Mouse (Mus musculus) myocyte (in vitro differentiated cells): ENCODE measurements around the gene Trim67. TPM values are rescaled to one million over a fixed set of nuclear protein-coding genes. Genes with fewer than 3 reads are reported as not detected.
"Not testable (repeated sequence)": the region's sequence is repeated elsewhere in the genome, so short reads cannot be mapped to it uniquely, and the experiment has no call there.

Experiments
- H3K27me3 ChIP-seq: one replicate; pipeline ENCODE4 v1.6.1; 2011; ENCODE audit not compliant: control insufficient read depth, insufficient read depth, insufficient read length
- H3K36me3 ChIP-seq: one replicate; pipeline ENCODE4 v1.6.1; 2011; ENCODE audit not compliant: control insufficient read depth, insufficient read depth
- H3K4me2 ChIP-seq: one replicate; pipeline ENCODE4 v1.6.1; 2011; ENCODE audit warnings: low read depth, control low read depth
- H3K4me3 ChIP-seq: one replicate; pipeline ENCODE4 v1.5.1; 2011; ENCODE audit warnings: mild to moderate bottlenecking, control low read depth, moderate library complexity
- H3K79me2 ChIP-seq: one replicate; pipeline ENCODE4 v1.6.1; 2011; ENCODE audit not compliant: control insufficient read depth, insufficient read depth
- H3ac ChIP-seq: one replicate; pipeline ENCODE4 v1.6.1; 2011; ENCODE audit not compliant: control insufficient read depth, insufficient read length
- CEBPB ChIP-seq: IDR thresholded peaks from 2 replicates; pipeline ENCODE4 v1.6.1; 2011; ENCODE audit warnings: mild to moderate bottlenecking, moderate library complexity; ENCODE audit not compliant: poor library complexity, insufficient read depth, severe bottlenecking
- E2F4 ChIP-seq: IDR thresholded peaks from one replicate; pipeline ENCODE4 v1.6.1; 2011; ENCODE audit warnings: mild to moderate bottlenecking, control low read depth, moderate library complexity; ENCODE audit not compliant: insufficient read depth
- MAX ChIP-seq: IDR thresholded peaks from one replicate; pipeline ENCODE4 v1.6.1; 2011; ENCODE audit warnings: low read depth, mild to moderate bottlenecking, control low read depth
- MYOD1 ChIP-seq, 3 experiments: IDR thresholded peaks; one replicate each; pipeline ENCODE4 v1.6.1; 2011; ENCODE audit warnings: control low read depth in 2 of 3, low read depth in 2 of 3, mild to moderate bottlenecking in 2 of 3, moderate library complexity in 1 of 3; ENCODE audit not compliant: insufficient read length in 2 of 3, control insufficient read depth in 1 of 3
- MYOG ChIP-seq, 3 experiments: IDR thresholded peaks; one replicate each; pipeline ENCODE4 v1.6.1; 2011; ENCODE audit warnings: control low read depth in 2 of 3, low read depth in 2 of 3, mild to moderate bottlenecking in 2 of 3; ENCODE audit not compliant: insufficient read length in 2 of 3, control insufficient read depth in 1 of 3, insufficient read depth in 1 of 3
- POLR2A ChIP-seq: IDR thresholded peaks from one replicate; pipeline ENCODE4 v1.6.1; 2011; ENCODE audit warnings: low read depth, mild to moderate bottlenecking, control low read depth, moderate library complexity; ENCODE audit not compliant: insufficient read length
- POLR2AphosphoS2 ChIP-seq: IDR thresholded peaks from one replicate; pipeline ENCODE4 v1.6.1; 2011; ENCODE audit warnings: low read depth, control low read depth; ENCODE audit not compliant: insufficient read length
- REST ChIP-seq: IDR thresholded peaks from one replicate; pipeline ENCODE4 v1.6.1; 2011; ENCODE audit warnings: mild to moderate bottlenecking, control low read depth, moderate library complexity; ENCODE audit not compliant: insufficient read depth, insufficient read length
- SRF ChIP-seq: IDR thresholded peaks from one replicate; pipeline ENCODE4 v1.6.1; 2011; ENCODE audit warnings: low read depth; ENCODE audit not compliant: control insufficient read depth, insufficient read length
- TCF12 ChIP-seq: IDR thresholded peaks from one replicate; pipeline ENCODE4 v1.6.1; 2011; ENCODE audit warnings: mild to moderate bottlenecking, control low read depth; ENCODE audit not compliant: poor library complexity, insufficient read depth, severe bottlenecking
- TCF3 ChIP-seq: IDR thresholded peaks from one replicate; pipeline ENCODE4 v1.6.1; 2011; ENCODE audit warnings: low read depth, control low read depth; ENCODE audit not compliant: insufficient read length
- USF1 ChIP-seq: IDR thresholded peaks from one replicate; pipeline ENCODE4 v1.6.1; 2011; ENCODE audit warnings: low read depth, mild to moderate bottlenecking, control low read depth, moderate library complexity
- polyA plus RNA-seq: library from polyadenylated mRNA; unstranded; fragments of >200 nt; fragmentation: generic; extraction: Trizol; gene quantifications from one replicate; pipeline ENCODE4 v1.2.1, GENCODE M21; 2012; ENCODE audit warnings: missing spikeins

The Trim67 gene
- polyA plus RNA-seq, 1 experiment: 0.01 TPM

GRCm38 (mm10) chr8:124841775-124842174 is 48.9 kb downstream of the Trim67 start:
- Histone ChIP-seq H3K4me2 (no peak overlapping the region), H3K4me3 (no peak overlapping the region), H3K27me3 (no peaks in the 10 kb centered on the region), H3K79me2 (no peaks in the 10 kb centered on the region), H3K36me3 (peaks cover 8% of the 10 kb centered on the region), H3ac (no peak overlapping the region)
- TF ChIP-seq POLR2A (no peak), TCF3 (no peak), MAX (no peak)

GRCm38 (mm10) chr8:124842929-124843328 is 50.0 kb downstream of the Trim67 start:
- H3K4me2 ChIP-seq, H3K4me3 ChIP-seq, H3K36me3 ChIP-seq, H3K79me2 ChIP-seq, H3K27me3 ChIP-seq, H3ac ChIP-seq: not testable (repeated sequence)

GRCm38 (mm10) chr8:124845131-124845530 is 52.2 kb downstream of the Trim67 start:
- Histone ChIP-seq H3K4me2 (no peak overlapping the region), H3K4me3 (no peak overlapping the region), H3K36me3 (peaks cover 5% of the 10 kb centered on the region), H3ac (no peak overlapping the region), H3K79me2 (no peaks in the 10 kb centered on the region), H3K27me3 (no peaks in the 10 kb centered on the region)
- TF ChIP-seq SRF: no peak
- TF ChIP-seq USF1: no peak
- TF ChIP-seq POLR2AphosphoS2: no peak
- TF ChIP-seq MYOG (IDR thresholded peaks at IDR 0.05; ENCODE audit: control insufficient read depth in 1 of 3, insufficient read depth in 1 of 3, insufficient read length in 2 of 3, low read depth in 2 of 3): no peak
- no peak for TF ChIP-seq E2F4
- TF ChIP-seq POLR2A: no peak
- TF ChIP-seq MYOD1 (IDR thresholded peaks at IDR 0.05; ENCODE audit: control insufficient read depth in 1 of 3, insufficient read length in 2 of 3, low read depth in 2 of 3): no peak
- no peak for TF ChIP-seq CEBPB
- TF ChIP-seq MAX: no peak
- TF ChIP-seq REST: no peak
- no peak for TF ChIP-seq TCF12
- TF ChIP-seq TCF3: no peak

GRCm38 (mm10) chr8:124845573-124845972 is 52.7 kb downstream of the Trim67 start:
- Histone ChIP-seq H3K4me3 (no peak overlapping the region), H3K27me3 (no peaks in the 10 kb centered on the region), H3K36me3 (peaks cover 2% of the 10 kb centered on the region), H3ac (no peak overlapping the region), H3K4me2 (no peak overlapping the region), H3K79me2 (no peaks in the 10 kb centered on the region)
- no peak for TF ChIP-seq SRF
- TF ChIP-seq POLR2A: no peak
- no peak for TF ChIP-seq E2F4
- TF ChIP-seq TCF12: no peak
- TF ChIP-seq MYOD1 (IDR thresholded peaks at IDR 0.05; ENCODE audit: control insufficient read depth in 1 of 3, insufficient read length in 2 of 3, low read depth in 2 of 3): no peak
- no peak for TF ChIP-seq CEBPB
- no peak for TF ChIP-seq TCF3
- no peak for TF ChIP-seq REST
- no peak for TF ChIP-seq MYOG (IDR thresholded peaks at IDR 0.05; ENCODE audit: control insufficient read depth in 1 of 3, insufficient read depth in 1 of 3, insufficient read length in 2 of 3, low read depth in 2 of 3)
- TF ChIP-seq USF1: no peak
- TF ChIP-seq MAX: no peak
- no peak for TF ChIP-seq POLR2AphosphoS2

- Histone ChIP-seq H3K27me3 (no peaks in the 10 kb centered on the region), H3K36me3 (peaks cover 16% of the 10 kb centered on the region)
Measured at GRCm38 (mm10) chr8:124853511-124853910, 60.6 kb downstream of the Trim67 start.

More at GRCm38 (mm10) chr8:124853511-124853910, 60.6 kb downstream of the Trim67 start:
- TF ChIP-seq CEBPB (no peak), TCF3 (no peak), MYOD1 (IDR thresholded peaks at IDR 0.05; ENCODE audit: control insufficient read depth in 1 of 3, insufficient read length in 2 of 3, low read depth in 2 of 3) (no peak), USF1 (no peak), E2F4 (no peak), TCF12 (no peak), REST (no peak), SRF (no peak), MAX (no peak), POLR2AphosphoS2 (no peak), POLR2A (no peak), MYOG (IDR thresholded peaks at IDR 0.05; ENCODE audit: control insufficient read depth in 1 of 3, insufficient read depth in 1 of 3, insufficient read length in 2 of 3, low read depth in 2 of 3) (no peak)
- H3K4me3 ChIP-seq: no peak overlapping the region
- no peak overlapping the region for H3K4me2 ChIP-seq
- H3K79me2 ChIP-seq: no peaks in the 10 kb centered on the region
- H3ac ChIP-seq: no peak overlapping the region
